Mouse (Mus musculus) MEL (cell line): ENCODE results near the gene Myom1. TPM values are rescaled to one million over a fixed set of nuclear protein-coding genes. Genes with fewer than 3 reads are reported as not detected.

Experiments
- DNase-seq: peaks from one replicate; pipeline ENCODE4 v3.0.0; 2011; ENCODE audit warnings: low read depth, low spot score
- H3K27ac ChIP-seq: 2 replicates; pipeline ENCODE4 v1.5.1; 2012; ENCODE audit warnings: low read depth, mild to moderate bottlenecking, control low read depth, low read length, moderate library complexity; ENCODE audit not compliant: control insufficient read depth
- H3K27me3 ChIP-seq, 2 experiments: fragments of 150-350 bp in 1 of 2; sonication (generic) in 1 of 2; 2 replicates each; pipeline ENCODE4 v1.6.1; 2012; ENCODE audit warnings: low read length in 2 of 2, mild to moderate bottlenecking in 2 of 2, improper control_type of control experiment in 1 of 2, moderate library complexity in 1 of 2; ENCODE audit not compliant: insufficient read depth in 2 of 2, control insufficient read depth in 1 of 2
- H3K36me3 ChIP-seq, 2 experiments: 2 replicates each; pipeline ENCODE4 v1.6.1; 2012 to 2014; ENCODE audit warnings: low read length in 2 of 2, improper control_type of control experiment in 1 of 2, inconsistent platforms in 1 of 2, mild to moderate bottlenecking in 1 of 2; ENCODE audit not compliant: insufficient read depth in 2 of 2, control insufficient read depth in 1 of 2
- H3K4me1 ChIP-seq, 2 experiments: fragments of 150-350 bp in 1 of 2; sonication (generic) in 1 of 2; 2 replicates each; pipeline ENCODE4 v1.6.1; 2012; ENCODE audit warnings: low read length in 2 of 2, improper control_type of control experiment in 1 of 2, mild to moderate bottlenecking in 1 of 2; ENCODE audit not compliant: insufficient read depth in 2 of 2, control insufficient read depth in 1 of 2
- H3K4me3 ChIP-seq, 2 experiments: fragments of 150-350 bp in 1 of 2; sonication (generic) in 1 of 2; 2 replicates each; pipeline ENCODE4 v1.5.1; 2012; ENCODE audit warnings: low read depth in 2 of 2, low read length in 2 of 2, mild to moderate bottlenecking in 2 of 2, moderate library complexity in 2 of 2, control low read depth in 1 of 2, improper control_type of control experiment in 1 of 2; ENCODE audit not compliant: control insufficient read depth in 1 of 2, insufficient read depth in 1 of 2
- H3K79me2 ChIP-seq: 2 replicates; pipeline ENCODE4 v1.6.1; 2012; ENCODE audit warnings: mild to moderate bottlenecking, low read length, moderate library complexity; ENCODE audit not compliant: control insufficient read depth, poor library complexity, insufficient read depth
- H3K9ac ChIP-seq: 2 replicates; pipeline ENCODE4 v1.6.1; 2012; ENCODE audit warnings: low read depth, mild to moderate bottlenecking, control low read depth, low read length, moderate library complexity; ENCODE audit not compliant: control insufficient read depth, poor library complexity, severe bottlenecking
- H3K9me3 ChIP-seq: fragments of 150-350 bp; sonication (generic); replicated peaks from 2 replicates; pipeline ENCODE4 v1.6.1; 2012; ENCODE audit warnings: mild to moderate bottlenecking, low read length, improper control_type of control experiment, moderate library complexity; ENCODE audit not compliant: insufficient read depth
- BHLHE40 ChIP-seq: IDR thresholded peaks from 2 replicates; pipeline ENCODE4 v1.6.1; 2012; ENCODE audit warnings: low read depth, mild to moderate bottlenecking, inconsistent platforms, low read length, improper control_type of control experiment, borderline replicate concordance
- CHD1 ChIP-seq: IDR thresholded peaks from 2 replicates; pipeline ENCODE4 v1.6.1; 2012; ENCODE audit warnings: low read depth, mild to moderate bottlenecking, inconsistent platforms, low read length, improper control_type of control experiment
- CTCF ChIP-seq, 3 experiments: IDR thresholded peaks in 2 of 3; conservative IDR thresholded peaks in 1 of 3; 2 replicates each; pipeline ENCODE4 v1.5.1; 2011 to 2012; ENCODE audit warnings: low read length in 3 of 3, low read depth in 2 of 3, mild to moderate bottlenecking in 2 of 3, improper control_type of control experiment in 1 of 3, inconsistent platforms in 1 of 3, mixed read lengths in 1 of 3, moderate library complexity in 1 of 3; ENCODE audit not compliant: control insufficient read depth in 1 of 3, insufficient read depth in 1 of 3, poor library complexity in 1 of 3, severe bottlenecking in 1 of 3
- E2F4 ChIP-seq: IDR thresholded peaks from 2 replicates; pipeline ENCODE4 v1.6.1; 2011; ENCODE audit warnings: low read depth, low read length, improper control_type of control experiment, borderline replicate concordance
- ELF1 ChIP-seq: IDR thresholded peaks from 2 replicates; pipeline ENCODE4 v1.6.1; 2014; ENCODE audit warnings: low read depth, mild to moderate bottlenecking, inconsistent platforms, low read length, improper control_type of control experiment, moderate library complexity
- EP300 ChIP-seq, 2 experiments: IDR thresholded peaks; 2 replicates each; pipeline ENCODE4 v1.6.1; 2011; ENCODE audit warnings: improper control_type of control experiment in 2 of 2, low read length in 2 of 2, low read depth in 1 of 2, mild to moderate bottlenecking in 1 of 2
- GATA1 ChIP-seq: IDR thresholded peaks from 2 replicates; pipeline ENCODE4 v1.6.1; 2011; ENCODE audit warnings: low read depth, low read length, improper control_type of control experiment
- HCFC1 ChIP-seq: IDR thresholded peaks from 2 replicates; pipeline ENCODE4 v1.6.1; 2012; ENCODE audit warnings: low read depth, mild to moderate bottlenecking, inconsistent platforms, low read length, improper control_type of control experiment, moderate library complexity
- JUND ChIP-seq: IDR thresholded peaks from 2 replicates; pipeline ENCODE4 v1.6.1; 2011; ENCODE audit warnings: low read depth, mild to moderate bottlenecking, improper control_type of control experiment, low read length
- KAT2A ChIP-seq: conservative IDR thresholded peaks from 2 replicates; pipeline ENCODE4 v1.6.1; 2012; ENCODE audit warnings: low read depth, low read length, improper control_type of control experiment, inconsistent platforms
- MXI1 ChIP-seq: IDR thresholded peaks from 2 replicates; pipeline ENCODE4 v1.6.1; 2011; ENCODE audit warnings: mild to moderate bottlenecking, low read depth, low read length, improper control_type of control experiment
- MYB ChIP-seq: IDR thresholded peaks from 2 replicates; pipeline ENCODE4 v1.6.1; 2011; ENCODE audit warnings: mild to moderate bottlenecking, low read depth, low read length, improper control_type of control experiment
- MYC ChIP-seq: IDR thresholded peaks from 2 replicates; pipeline ENCODE4 v1.6.1; 2011; ENCODE audit warnings: low read depth, mild to moderate bottlenecking, low read length, improper control_type of control experiment, moderate library complexity
- NELFE ChIP-seq: IDR thresholded peaks from 2 replicates; pipeline ENCODE4 v1.6.1; 2011; ENCODE audit warnings: low read depth, low read length, improper control_type of control experiment
- NRF1 ChIP-seq: IDR thresholded peaks from 2 replicates; pipeline ENCODE4 v1.6.1; 2014; ENCODE audit warnings: low read depth, mild to moderate bottlenecking, inconsistent platforms, low read length, improper control_type of control experiment, moderate library complexity; ENCODE audit not compliant: poor library complexity, insufficient read depth, severe bottlenecking
- POLR2A ChIP-seq, 2 experiments: IDR thresholded peaks; 2 replicates each; pipeline ENCODE4 v1.6.1; 2011 to 2012; ENCODE audit warnings: low read length in 2 of 2, mild to moderate bottlenecking in 2 of 2, control low read depth in 1 of 2, improper control_type of control experiment in 1 of 2, low read depth in 1 of 2, moderate library complexity in 1 of 2; ENCODE audit not compliant: control insufficient read depth in 1 of 2, insufficient read depth in 1 of 2, poor library complexity in 1 of 2
- RAD21 ChIP-seq: IDR thresholded peaks from 2 replicates; pipeline ENCODE4 v1.6.1; 2011; ENCODE audit warnings: mild to moderate bottlenecking, low read depth, low read length, improper control_type of control experiment
- SMC3 ChIP-seq: IDR thresholded peaks from 2 replicates; pipeline ENCODE4 v1.6.1; 2011; ENCODE audit warnings: low read depth, low read length, improper control_type of control experiment
- TCF12 ChIP-seq: IDR thresholded peaks from 2 replicates; pipeline ENCODE4 v1.6.1; 2014; ENCODE audit warnings: low read depth, mild to moderate bottlenecking, inconsistent platforms, low read length, improper control_type of control experiment, moderate library complexity
- ZC3H11A ChIP-seq: IDR thresholded peaks from 2 replicates; pipeline ENCODE4 v1.6.1; 2012; ENCODE audit warnings: low read depth, mild to moderate bottlenecking, inconsistent platforms, low read length, improper control_type of control experiment
- ZKSCAN1 ChIP-seq: IDR thresholded peaks from 2 replicates; pipeline ENCODE4 v1.6.1; 2012; ENCODE audit warnings: low read depth, mild to moderate bottlenecking, inconsistent platforms, low read length, improper control_type of control experiment, moderate library complexity
- ZMIZ1 ChIP-seq: IDR thresholded peaks from 2 replicates; pipeline ENCODE4 v1.6.1; 2012; ENCODE audit warnings: low read depth, mild to moderate bottlenecking, inconsistent platforms, low read length, improper control_type of control experiment, moderate library complexity
- ZNF384 ChIP-seq: IDR thresholded peaks from 2 replicates; pipeline ENCODE4 v1.6.1; 2012; ENCODE audit warnings: low read depth, mild to moderate bottlenecking, inconsistent platforms, low read length, improper control_type of control experiment
- polyA plus RNA-seq, 2 experiments: library from polyadenylated mRNA; stranded (reverse) in 1 of 2; unstranded in 1 of 2; fragments of >175 nt in 1 of 2; fragments of >200 nt in 1 of 2; gene quantifications; 2 replicates each; pipeline versions ENCODE4 v1.2.1 to v1.2.4; 2012; ENCODE audit warnings: low replicate concordance in 2 of 2, low read depth in 1 of 2; ENCODE audit not compliant: insufficient read length in 2 of 2, insufficient read depth in 1 of 2, missing spikeins in 1 of 2
- total RNA-seq: library from RNA; depleted of rRNA; stranded (reverse); fragments of 300-350 nt; gene quantifications from 2 replicates; pipeline ENCODE4 v1.2.3, GENCODE M21; 2012

Myom1 gene
- total and polyA plus RNA-seq, 3 experiments, result 0.65 to 0.79 TPM; not detected in 1

DNA sequence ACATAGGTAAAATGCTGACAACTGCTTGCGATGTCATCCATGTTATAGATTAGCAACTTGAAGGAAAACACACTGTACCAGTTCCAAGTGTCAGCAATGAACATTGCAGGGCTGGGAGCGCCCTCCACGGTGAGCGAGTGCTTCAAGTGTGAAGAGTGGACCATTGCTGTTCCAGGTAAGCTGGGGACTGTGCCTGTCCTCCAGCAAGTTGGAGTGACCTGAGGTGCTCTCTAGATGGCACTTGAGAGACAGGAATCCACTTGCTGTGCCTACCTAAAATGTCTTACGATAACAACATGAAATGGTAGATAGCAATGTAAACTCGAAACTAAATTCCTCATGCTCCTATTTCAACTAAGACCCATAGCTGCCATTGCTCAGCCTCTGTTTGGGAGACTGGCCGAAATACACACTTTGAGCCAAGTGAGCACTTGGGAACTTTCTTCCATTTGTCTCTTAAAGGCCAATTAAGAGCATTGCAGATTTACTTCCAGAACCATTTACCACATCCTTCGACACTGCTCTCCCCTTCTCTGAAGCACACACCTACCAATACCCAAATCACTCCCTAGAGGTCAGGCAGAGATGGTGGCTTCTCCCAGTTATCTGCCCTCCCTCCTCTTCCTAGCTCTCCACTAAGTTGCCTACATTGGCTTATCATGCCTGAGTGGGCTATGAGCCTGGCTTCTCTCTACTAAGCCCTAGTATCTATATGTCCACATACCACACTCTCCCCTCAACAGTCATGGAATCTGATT, 85.1 kb downstream of the Myom1 start:
- no peak overlapping the region for H3K27ac ChIP-seq
- TF ChIP-seq NELFE (no peak), GATA1 (peak; percentile 29; the same call in 1 of the 2 replicates), EP300 (IDR thresholded peaks at IDR 0.05; ENCODE audit: low read depth in 1 of 2, low read length in 2 of 2) (peak in 1 of 2 experiments; percentile 23; a peak in 1 of 4 replicates), POLR2A (IDR thresholded peaks at IDR 0.05; ENCODE audit: control insufficient read depth in 1 of 2, insufficient read depth in 1 of 2, low read depth in 1 of 2, low read length in 2 of 2, poor library complexity in 1 of 2) (no peak), ZC3H11A (no peak; the same call in 1 of the 2 replicates), CTCF (IDR thresholded peaks at IDR 0.05 in 2 of 3, conservative IDR thresholded peaks at IDR 0.05 in 1 of 3; ENCODE audit: control insufficient read depth in 1 of 3, insufficient read depth in 1 of 3, low read depth in 2 of 3, low read length in 3 of 3, poor library complexity in 1 of 3, severe bottlenecking in 1 of 3) (peak in 1 of 3 experiments; percentile 28; a peak in 1 of 6 replicates), RAD21 (peak; percentile 30)
- TF ChIP-seq, all 39 proteins: peak for 4
- no peak overlapping the region for H3K9ac ChIP-seq
- peaks cover 14 to 19% of the 10 kb centered on the region in 2 experiments for H3K4me1 ChIP-seq
- no peak overlapping the region for H3K4me3 ChIP-seq
- H3K27me3 ChIP-seq, result no peaks in the 10 kb centered on the region
- H3K9me3 ChIP-seq, result no peaks in the 10 kb centered on the region
- H3K36me3 ChIP-seq, result peaks cover 0 to 14% of the 10 kb centered on the region in 2 experiments; a peak in 2 of 4 replicates
- H3K79me2 ChIP-seq, result no peaks in the 10 kb centered on the region
- peak; percentile 40 for DNase-seq

DNA sequence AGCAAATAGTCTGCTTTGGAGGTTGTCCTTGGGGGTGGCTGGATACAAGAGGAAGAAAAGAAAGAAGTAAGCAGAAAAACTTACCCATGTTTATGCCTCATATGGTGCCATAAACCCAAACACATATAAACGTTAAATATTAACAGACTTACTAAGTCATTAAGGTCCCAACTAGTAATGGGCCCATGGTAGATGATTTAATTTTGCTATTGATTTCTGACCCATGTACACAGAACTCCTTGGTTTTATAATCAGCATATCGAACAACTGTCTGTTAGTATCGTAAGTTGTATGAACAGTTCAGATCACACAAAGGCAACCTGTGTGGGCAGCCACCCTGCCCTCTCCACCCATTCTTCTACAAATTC, 85.7 kb downstream of the Myom1 start:
- H3K27me3 ChIP-seq, result no peaks in the 10 kb centered on the region
- no peaks in the 10 kb centered on the region for H3K79me2 ChIP-seq
- DNase-seq, result no peak
- no peak overlapping the region for H3K4me3 ChIP-seq
- no peak for TF ChIP-seq MYC
- TF ChIP-seq E2F4, result no peak
- TF ChIP-seq KAT2A, result no peak
- TF ChIP-seq BHLHE40, result no peak
- TF ChIP-seq TCF12, result no peak
- no peak for TF ChIP-seq CTCF (IDR thresholded peaks at IDR 0.05 in 2 of 3, conservative IDR thresholded peaks at IDR 0.05 in 1 of 3; ENCODE audit: control insufficient read depth in 1 of 3, insufficient read depth in 1 of 3, low read depth in 2 of 3, low read length in 3 of 3, poor library complexity in 1 of 3, severe bottlenecking in 1 of 3)
- TF ChIP-seq JUND, result no peak
- TF ChIP-seq HCFC1, result no peak
- TF ChIP-seq MXI1, result no peak
- TF ChIP-seq ZMIZ1, result no peak
- no peak for TF ChIP-seq CHD1
- TF ChIP-seq NRF1, result no peak
- TF ChIP-seq ELF1, result no peak
- no peak for TF ChIP-seq ZKSCAN1
- no peak for TF ChIP-seq MYB
- no peak for TF ChIP-seq SMC3
- TF ChIP-seq NELFE, result no peak
- no peak for TF ChIP-seq GATA1
- TF ChIP-seq ZNF384, result no peak
- TF ChIP-seq ZC3H11A, result no peak
- no peak overlapping the region; the same call in 1 of the 2 replicates for H3K27ac ChIP-seq
- H3K9ac ChIP-seq, result no peak overlapping the region
- no peaks in the 10 kb centered on the region for H3K9me3 ChIP-seq
- peaks cover 0 to 14% of the 10 kb centered on the region in 2 experiments; a peak in 2 of 4 replicates for H3K36me3 ChIP-seq
- H3K4me1 ChIP-seq, result peaks cover 14 to 19% of the 10 kb centered on the region in 2 experiments
